Mouse (Mus musculus): Measurements from ENCODE around the gene Ctsd. TPM values are rescaled to one million over a fixed set of nuclear protein-coding genes. Genes with fewer than 3 reads are reported as not detected.
A peak's percentile ranks its signal among the peaks of the same experiment; 100 is the strongest.

Ctsd gene
- 316 and 340 TPM in 2 replicates for polyA plus RNA-seq (2014; fragmentation: Nextera tagmentation; extraction: Ambion mirVana)

DNA sequence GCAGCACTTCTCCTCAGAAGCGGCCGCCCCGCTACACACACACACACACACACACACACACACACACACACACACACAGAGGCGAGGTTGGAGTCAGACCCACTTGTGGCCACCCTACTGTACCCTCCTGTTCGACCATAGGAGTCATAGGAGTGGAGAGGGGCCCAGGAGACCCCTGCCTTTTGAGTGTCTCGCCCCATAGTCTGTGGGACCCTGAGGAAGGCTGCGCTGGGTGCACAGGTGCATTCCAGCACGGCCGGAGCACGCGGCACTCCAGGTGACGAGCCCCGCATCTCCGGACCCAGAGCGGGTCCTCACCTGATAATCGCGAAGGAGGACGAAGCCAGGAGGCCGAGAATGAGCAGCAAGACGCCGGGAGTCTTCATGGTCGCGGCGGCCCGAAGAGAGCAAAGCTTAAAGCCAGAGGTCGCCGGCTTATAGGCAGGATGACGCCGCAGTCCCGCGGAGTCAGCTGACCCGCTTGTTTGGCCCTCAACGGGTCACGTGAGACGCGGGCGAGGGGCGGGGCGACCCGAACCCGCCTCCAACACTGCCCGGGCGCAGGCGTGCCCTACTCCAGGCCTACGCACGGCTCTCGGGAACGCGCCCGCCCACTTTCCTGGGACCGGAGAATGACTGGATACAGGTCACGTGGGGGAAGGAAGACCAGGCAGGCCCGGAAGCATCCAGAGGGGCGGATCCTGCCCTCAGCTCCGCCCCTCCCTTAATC lies at the start of gene Ctsd:
TSS of gene Ctsd (minus strand) at position 620 of the 730 bp plus-strand sequence.
- peak within 1 kb of the TSS; percentile 89 for H3K4me2 ChIP-seq
- no peaks in the 10 kb centered on the region for H3K27me3 ChIP-seq (replicated peaks; ENCODE audit: control insufficient read depth, insufficient read depth, low read length)
- under 1% methylated on average over 55 of the region's 55 CpGs for WGBS
- peak within 1 kb of the TSS; percentile 65 for H3K9ac ChIP-seq (ENCODE audit: low read depth, low read length)
- peaks cover 25% of the 10 kb centered on the region for H3K36me3 ChIP-seq (ENCODE audit: control insufficient read depth, insufficient read depth, low read length)
- H3K9me3 ChIP-seq (ENCODE audit: control insufficient read depth, low read length) = no peaks in the 10 kb centered on the region
- H3K27ac ChIP-seq (ENCODE audit: low read depth, low read length) = peak within 1 kb of the TSS; percentile 78
- ATAC-seq (replicated peaks; ENCODE audit: low FRiP score) (peak; percentile 92), DNase-seq (ENCODE audit: low spot score) (peak; percentile 98)
- H3K4me1 ChIP-seq (replicated peaks; ENCODE audit: control insufficient read depth, insufficient read depth, low read length) = peaks cover 23% of the 10 kb centered on the region
- H3K4me3 ChIP-seq (ENCODE audit: low read depth, low read length) = peak within 1 kb of the TSS; percentile 58

DNA sequence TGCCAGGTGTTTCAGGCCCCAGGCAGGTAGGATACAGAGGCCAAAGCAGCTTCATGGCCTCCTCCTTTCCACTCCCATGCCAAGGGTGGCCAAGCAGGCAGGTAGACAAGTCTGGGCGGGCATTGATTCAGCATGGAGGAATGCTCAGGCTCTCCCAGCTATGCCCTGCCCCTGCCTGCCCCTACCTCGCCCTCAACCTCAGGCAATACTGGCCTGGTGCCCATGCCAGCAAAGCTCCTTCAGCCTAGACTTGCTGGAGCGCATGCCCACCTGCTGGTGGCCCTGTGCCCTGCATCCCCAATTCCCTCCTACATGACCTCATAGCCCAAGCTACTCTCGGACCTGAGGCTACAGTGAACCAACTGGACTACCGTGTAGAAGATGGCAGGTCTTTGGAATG lies 49.5 kb upstream of the Ctsd start:
- H3K36me3 ChIP-seq (ENCODE audit: control insufficient read depth, insufficient read depth, low read length) = no peaks in the 10 kb centered on the region
- no peak overlapping the region for H3K4me3 ChIP-seq (ENCODE audit: low read depth, low read length)
- H3K9me3 ChIP-seq (ENCODE audit: control insufficient read depth, low read length) = no peaks in the 10 kb centered on the region
- WGBS = 76% methylated on average over 5 of the region's 5 CpGs
- H3K4me1 ChIP-seq (replicated peaks; ENCODE audit: control insufficient read depth, insufficient read depth, low read length) = peaks cover 12% of the 10 kb centered on the region; the same call in 1 of the 2 replicates
- H3K27ac ChIP-seq (ENCODE audit: low read depth, low read length) = no peak overlapping the region
- no peak overlapping the region for H3K4me2 ChIP-seq
- ATAC-seq (replicated peaks; ENCODE audit: low FRiP score) = no peak
- DNase-seq (ENCODE audit: low spot score) = no peak
- H3K9ac ChIP-seq (ENCODE audit: low read depth, low read length) = no peak overlapping the region
- no peaks in the 10 kb centered on the region; the same call in 1 of the 2 replicates for H3K27me3 ChIP-seq (replicated peaks; ENCODE audit: control insufficient read depth, insufficient read depth, low read length)

GRCm38 (mm10) chr7:142435524-142435923 lies 47.7 kb upstream of the Ctsd start:
- Histone ChIP-seq H3K27me3 (replicated peaks; ENCODE audit: control insufficient read depth, insufficient read depth, low read length) (peaks cover 3% of the 10 kb centered on the region; the same call in 1 of the 2 replicates), H3K27ac (ENCODE audit: low read depth, low read length) (no peak overlapping the region), H3K9ac (ENCODE audit: low read depth, low read length) (no peak overlapping the region), H3K4me1 (replicated peaks; ENCODE audit: control insufficient read depth, insufficient read depth, low read length) (peaks cover 8% of the 10 kb centered on the region; the same call in 1 of the 2 replicates), H3K9me3 (ENCODE audit: control insufficient read depth, low read length) (no peaks in the 10 kb centered on the region), H3K4me2 (no peak overlapping the region), H3K36me3 (ENCODE audit: control insufficient read depth, insufficient read depth, low read length) (no peaks in the 10 kb centered on the region), H3K4me3 (ENCODE audit: low read depth, low read length) (no peak overlapping the region)
- 18% methylated on average over 4 of the region's 4 CpGs for WGBS
- DNase-seq (ENCODE audit: low spot score) = peak; percentile 60
- peak; percentile 62 for ATAC-seq (replicated peaks; ENCODE audit: low FRiP score)

DNA sequence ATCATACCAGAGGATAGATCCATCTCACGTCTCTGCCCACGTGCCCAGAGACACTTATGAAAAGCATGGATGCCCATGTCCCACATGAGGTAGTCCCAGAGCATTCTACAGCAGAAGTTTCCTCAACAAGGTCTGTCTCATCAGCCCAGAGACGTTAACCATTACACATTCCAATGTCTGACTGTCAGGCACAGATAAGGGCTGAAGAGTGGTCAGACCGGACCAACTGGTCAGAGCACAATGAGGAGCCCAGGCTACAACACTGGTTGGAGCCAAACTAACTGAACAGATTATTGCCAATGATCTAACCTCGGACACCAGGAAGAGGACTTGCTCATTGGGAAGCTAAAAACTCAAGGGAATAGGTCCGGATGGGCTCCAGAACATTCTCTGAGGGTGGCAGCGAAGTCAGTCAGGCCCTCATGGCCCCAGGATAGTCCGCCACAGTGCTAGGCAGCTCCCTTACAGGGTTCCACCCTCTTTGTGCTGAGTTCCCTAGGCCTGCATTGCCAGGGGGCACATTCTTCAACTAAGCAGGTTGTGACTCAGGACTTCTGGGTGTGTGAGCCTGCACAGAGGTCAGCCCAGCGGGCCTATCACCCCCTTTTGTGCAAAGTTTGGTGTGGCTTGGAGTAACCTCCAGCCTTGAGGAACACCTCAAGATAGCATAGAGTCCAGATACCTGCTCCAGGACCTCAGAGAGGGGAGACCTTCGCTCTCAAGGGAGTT lies 46.5 kb upstream of the Ctsd start, which contains the start of gene Syt8:
TSS of gene Syt8 (plus strand) at position 714 of the 729 bp plus-strand sequence.
- ATAC-seq (replicated peaks; ENCODE audit: low FRiP score) (no peak), DNase-seq (ENCODE audit: low spot score) (no peak)
- Histone ChIP-seq H3K4me1 (replicated peaks; ENCODE audit: control insufficient read depth, insufficient read depth, low read length) (peaks cover 8% of the 10 kb centered on the region; the same call in 1 of the 2 replicates), H3K4me3 (ENCODE audit: low read depth, low read length) (no peak within 1 kb of the TSS), H3K27ac (ENCODE audit: low read depth, low read length) (no peak within 1 kb of the TSS), H3K4me2 (no peak within 1 kb of the TSS), H3K36me3 (ENCODE audit: control insufficient read depth, insufficient read depth, low read length) (no peaks in the 10 kb centered on the region), H3K9ac (ENCODE audit: low read depth, low read length) (no peak within 1 kb of the TSS), H3K27me3 (replicated peaks; ENCODE audit: control insufficient read depth, insufficient read depth, low read length) (peaks cover 3% of the 10 kb centered on the region; the same call in 1 of the 2 replicates), H3K9me3 (ENCODE audit: control insufficient read depth, low read length) (no peaks in the 10 kb centered on the region)
- WGBS = 57% methylated on average over 10 of the region's 10 CpGs

GRCm38 (mm10) chr7:142433623-142434022 lies 45.8 kb upstream of the Ctsd start:
- ATAC-seq (replicated peaks; ENCODE audit: low FRiP score) = no peak
- H3K9ac ChIP-seq (ENCODE audit: low read depth, low read length) = no peak overlapping the region; the same call in 1 of the 2 replicates
- WGBS = 36% methylated on average over 19 of the region's 19 CpGs
- H3K9me3 ChIP-seq (ENCODE audit: control insufficient read depth, low read length) = no peaks in the 10 kb centered on the region
- H3K4me3 ChIP-seq (ENCODE audit: low read depth, low read length) = no peak overlapping the region
- no peaks in the 10 kb centered on the region for H3K36me3 ChIP-seq (ENCODE audit: control insufficient read depth, insufficient read depth, low read length)
- no peak overlapping the region for H3K27ac ChIP-seq (ENCODE audit: low read depth, low read length)
- DNase-seq (ENCODE audit: low spot score) = no peak
- no peak overlapping the region for H3K4me2 ChIP-seq
- peaks cover 3% of the 10 kb centered on the region; the same call in 1 of the 2 replicates for H3K27me3 ChIP-seq (replicated peaks; ENCODE audit: control insufficient read depth, insufficient read depth, low read length)
- peaks cover 8% of the 10 kb centered on the region; the same call in 1 of the 2 replicates for H3K4me1 ChIP-seq (replicated peaks; ENCODE audit: control insufficient read depth, insufficient read depth, low read length)

DNA sequence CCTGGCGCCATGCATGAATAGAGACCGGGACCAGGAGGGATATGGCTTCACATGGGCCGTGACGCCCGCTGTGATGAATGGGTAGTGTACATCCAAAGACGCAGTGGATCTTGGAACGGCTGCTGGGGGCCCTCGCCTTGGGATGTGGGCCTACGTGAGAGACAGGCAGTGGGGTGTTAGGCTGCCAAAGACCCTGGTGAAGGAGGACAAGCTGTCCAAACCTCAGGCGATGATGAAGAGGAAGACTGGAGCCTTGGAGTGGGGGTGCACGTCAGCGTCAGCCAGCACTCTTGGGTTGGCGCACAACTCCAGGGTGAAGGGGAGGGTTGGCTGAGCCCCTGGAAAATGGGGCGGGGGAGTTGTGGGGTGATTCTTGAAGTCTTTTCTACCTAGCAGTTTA lies 43.3 kb upstream of the Ctsd start:
- no peak for DNase-seq (ENCODE audit: low spot score)
- no peaks in the 10 kb centered on the region for H3K36me3 ChIP-seq (ENCODE audit: control insufficient read depth, insufficient read depth, low read length)
- 90% methylated on average over 14 of the region's 14 CpGs for WGBS
- no peak overlapping the region for H3K27ac ChIP-seq (ENCODE audit: low read depth, low read length)
- H3K4me3 ChIP-seq (ENCODE audit: low read depth, low read length) = no peak overlapping the region
- no peaks in the 10 kb centered on the region for H3K9me3 ChIP-seq (ENCODE audit: control insufficient read depth, low read length)
- H3K9ac ChIP-seq (ENCODE audit: low read depth, low read length) = no peak overlapping the region
- no peak for ATAC-seq (replicated peaks; ENCODE audit: low FRiP score)
- peaks cover 3% of the 10 kb centered on the region; the same call in 1 of the 2 replicates for H3K27me3 ChIP-seq (replicated peaks; ENCODE audit: control insufficient read depth, insufficient read depth, low read length)
- peaks cover 8% of the 10 kb centered on the region; the same call in 1 of the 2 replicates for H3K4me1 ChIP-seq (replicated peaks; ENCODE audit: control insufficient read depth, insufficient read depth, low read length)
- H3K4me2 ChIP-seq = no peak overlapping the region

DNA sequence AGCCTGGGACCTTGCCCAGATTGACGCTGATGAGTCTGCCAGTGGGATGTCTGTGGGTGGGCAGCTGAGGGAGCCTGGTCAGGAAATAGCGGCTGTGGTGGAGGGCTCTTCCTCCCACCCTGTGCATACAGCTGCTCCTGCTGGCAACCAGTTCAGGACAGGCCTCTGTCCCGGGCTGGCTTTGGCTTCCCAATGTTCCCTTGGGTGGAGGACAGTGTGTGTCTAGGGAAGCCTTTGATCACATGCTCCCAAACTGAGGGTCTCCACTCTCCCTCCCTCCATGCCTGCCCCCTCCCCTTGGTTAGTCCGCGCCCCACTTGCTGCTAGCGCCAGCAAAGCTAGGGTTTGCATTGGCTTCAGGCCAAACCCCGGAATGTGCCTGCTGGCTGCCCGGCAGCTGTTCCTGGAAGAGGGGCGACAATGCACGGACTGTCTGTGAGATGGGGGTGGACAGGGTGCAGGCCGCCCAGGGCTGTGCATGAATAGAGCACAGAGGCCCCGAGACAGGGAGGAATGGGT lies 42.4 kb upstream of the Ctsd start:
- Histone ChIP-seq H3K27ac (ENCODE audit: low read depth, low read length) (no peak overlapping the region), H3K9ac (ENCODE audit: low read depth, low read length) (no peak overlapping the region), H3K4me2 (no peak overlapping the region), H3K27me3 (replicated peaks; ENCODE audit: control insufficient read depth, insufficient read depth, low read length) (peaks cover 3% of the 10 kb centered on the region; the same call in 1 of the 2 replicates), H3K36me3 (ENCODE audit: control insufficient read depth, insufficient read depth, low read length) (no peaks in the 10 kb centered on the region), H3K4me3 (ENCODE audit: low read depth, low read length) (no peak overlapping the region), H3K4me1 (replicated peaks; ENCODE audit: control insufficient read depth, insufficient read depth, low read length) (peaks cover 8% of the 10 kb centered on the region; the same call in 1 of the 2 replicates), H3K9me3 (ENCODE audit: control insufficient read depth, low read length) (no peaks in the 10 kb centered on the region)
- DNase-seq (ENCODE audit: low spot score) = no peak
- WGBS = 65% methylated on average over 12 of the region's 12 CpGs
- ATAC-seq (replicated peaks; ENCODE audit: low FRiP score) = no peak

GRCm38 (mm10) chr7:142428213-142428612 lies 40.4 kb upstream of the Ctsd start:
- Histone ChIP-seq H3K4me2 (no peak overlapping the region), H3K9me3 (ENCODE audit: control insufficient read depth, low read length) (no peaks in the 10 kb centered on the region), H3K4me3 (ENCODE audit: low read depth, low read length) (no peak overlapping the region), H3K9ac (ENCODE audit: low read depth, low read length) (no peak overlapping the region), H3K4me1 (replicated peaks; ENCODE audit: control insufficient read depth, insufficient read depth, low read length) (no peaks in the 10 kb centered on the region), H3K27me3 (replicated peaks; ENCODE audit: control insufficient read depth, insufficient read depth, low read length) (peaks cover 3% of the 10 kb centered on the region; the same call in 1 of the 2 replicates), H3K36me3 (ENCODE audit: control insufficient read depth, insufficient read depth, low read length) (no peaks in the 10 kb centered on the region), H3K27ac (ENCODE audit: low read depth, low read length) (no peak overlapping the region)
- WGBS = 4% methylated on average over 7 of the region's 7 CpGs
- ATAC-seq (replicated peaks; ENCODE audit: low FRiP score) (no peak), DNase-seq (ENCODE audit: low spot score) (peak; percentile 56)

Measured in liver, embryonic 11.5 days (tissue).